ENCODE assay signal across 1 mouse cellular context in the genomic region with DNA sequence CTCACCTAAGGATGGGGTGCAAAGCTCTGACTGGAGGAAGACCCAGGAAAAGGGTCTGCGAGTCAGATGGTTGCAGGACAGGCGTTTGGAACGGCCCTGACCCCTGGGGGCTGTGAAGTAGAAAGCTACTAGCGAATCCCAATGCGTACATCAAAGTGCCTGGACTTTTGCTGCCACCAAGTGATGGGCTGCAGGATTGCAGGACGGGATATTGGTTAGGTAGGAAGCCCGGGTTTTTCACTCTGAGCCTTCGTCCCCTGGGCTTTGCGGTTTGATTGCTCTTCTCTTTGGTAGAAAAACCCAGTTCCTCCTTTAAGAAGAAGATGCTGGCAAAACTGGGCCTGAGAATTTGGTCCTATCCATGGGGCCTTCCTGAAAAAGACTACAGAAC.
A peak's percentile ranks its signal among the peaks of the same experiment; 100 is the strongest.
TF ChIP-seq lines count a peak whose summit lies in the region.

No protein-coding gene starts in this region.

TF ChIP-seq in CH12.LX, 34 proteins besides CTCF, POLR2A, EP300 and RAD21 (continued from another document):
- TF ChIP-seq CHD2 (IDR thresholded peaks at IDR 0.05; ENCODE audit: low read length) (no peak), NRF1 (IDR thresholded peaks at IDR 0.05; ENCODE audit: low read depth, low read length) (0 out of 2 replicates have a peak, but pooled peaks have one; percentile 22), ETS1 (conservative IDR thresholded peaks at IDR 0.05; ENCODE audit: low read depth, low read length) (no peak), ZMIZ1 (IDR thresholded peaks at IDR 0.05; ENCODE audit: low read depth, low read length) (no peak), SMC3 (IDR thresholded peaks at IDR 0.05; ENCODE audit: low read depth, low read length) (peak; percentile 100), KAT2A (IDR thresholded peaks at IDR 0.05; ENCODE audit: insufficient replicate concordance, low read length) (no peak), ZKSCAN1 (IDR thresholded peaks at IDR 0.05; ENCODE audit: borderline replicate concordance, low read depth, low read length) (no peak), POLR2AphosphoS2 (IDR thresholded peaks at IDR 0.05; ENCODE audit: low read depth, low read length) (no peak), JUN (IDR thresholded peaks at IDR 0.05; ENCODE audit: insufficient read depth, low read depth, low read length) (no peak), MAX (IDR thresholded peaks at IDR 0.05; ENCODE audit: low read length) (no peak)
TF ChIP-seq in CH12.LX: peak in this region for 13.
